Mouse (Mus musculus): ENCODE results near the gene Rpl38. TPM values are rescaled to one million over a fixed set of nuclear protein-coding genes. Genes with fewer than 3 reads are reported as not detected.

The Rpl38 gene
- polyA plus RNA-seq, 1 experiment from 2014 or later, result 1,641 TPM

DNA sequence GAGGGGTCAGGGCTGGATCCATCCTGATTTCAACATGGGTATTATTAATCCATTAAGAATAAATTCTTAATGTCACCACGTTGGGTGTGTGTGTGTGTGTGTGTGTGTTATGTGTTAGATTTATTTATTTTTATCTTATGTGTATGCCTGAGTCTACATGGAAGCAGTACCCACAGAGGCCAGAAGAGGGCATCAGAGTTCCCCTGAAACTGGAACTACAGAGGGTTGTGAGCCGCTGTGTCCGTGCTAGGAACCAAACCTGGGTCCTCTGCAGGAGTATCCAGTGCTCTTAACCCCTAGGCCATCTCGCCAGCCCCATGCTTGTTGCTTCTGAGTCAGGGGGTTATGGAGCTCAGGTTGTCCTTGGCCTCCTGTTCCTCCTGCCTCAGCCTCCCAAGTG lies 18.8 kb upstream of the Rpl38 start:
- Histone ChIP-seq H3K36me3 (ENCODE audit: control insufficient read depth, insufficient read depth, low read length) (no peaks in the 10 kb centered on the region), H3K27me3 (replicated peaks; ENCODE audit: control insufficient read depth, insufficient read depth, low read length) (peaks cover 3% of the 10 kb centered on the region), H3K4me1 (replicated peaks; ENCODE audit: control insufficient read depth, insufficient read depth, low read length) (no peaks in the 10 kb centered on the region), H3K9ac (ENCODE audit: low read depth, low read length) (no peak overlapping the region), H3K4me2 (no peak overlapping the region), H3K4me3 (ENCODE audit: low read depth, low read length) (no peak overlapping the region), H3K27ac (ENCODE audit: low read depth, low read length) (no peak overlapping the region), H3K9me3 (ENCODE audit: control insufficient read depth, low read length) (0 out of 2 replicates have a peak, but pooled peaks cover 2% of the 10 kb centered on the region)
- WGBS, result 60% methylated on average over 4 of the region's 4 CpGs
- DNase-seq (ENCODE audit: low spot score), result no peak
- ATAC-seq (replicated peaks; ENCODE audit: low FRiP score), result no peak

DNA sequence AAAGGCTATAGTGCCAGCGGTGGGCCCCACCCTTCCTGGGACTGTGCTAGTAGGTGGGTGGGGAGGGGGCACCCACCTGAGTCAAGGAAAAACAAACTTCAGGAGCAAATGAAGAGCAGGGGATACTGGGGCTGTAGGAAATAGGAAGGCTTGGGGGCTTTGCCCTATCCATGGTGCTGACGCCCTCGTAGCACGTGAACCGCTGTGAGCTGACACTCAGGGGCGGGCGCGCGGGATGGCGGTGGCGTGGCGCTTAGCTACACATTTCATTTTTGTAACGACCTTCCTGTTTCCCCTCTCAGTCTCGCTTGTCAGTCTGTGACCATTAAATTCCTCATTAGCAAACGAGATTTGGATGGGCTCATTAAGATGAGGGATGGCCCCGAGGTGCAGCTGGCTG lies 15.8 kb upstream of the Rpl38 start:
- Histone ChIP-seq H3K4me3 (ENCODE audit: low read depth, low read length) (no peak overlapping the region), H3K36me3 (ENCODE audit: control insufficient read depth, insufficient read depth, low read length) (no peaks in the 10 kb centered on the region), H3K9ac (ENCODE audit: low read depth, low read length) (no peak overlapping the region), H3K4me1 (replicated peaks; ENCODE audit: control insufficient read depth, insufficient read depth, low read length) (no peaks in the 10 kb centered on the region), H3K27ac (ENCODE audit: low read depth, low read length) (no peak overlapping the region), H3K9me3 (ENCODE audit: control insufficient read depth, low read length) (no peaks in the 10 kb centered on the region), H3K27me3 (replicated peaks; ENCODE audit: control insufficient read depth, insufficient read depth, low read length) (peaks cover 3% of the 10 kb centered on the region), H3K4me2 (no peak overlapping the region)
- DNase-seq (ENCODE audit: low spot score) (no peak), ATAC-seq (replicated peaks; ENCODE audit: low FRiP score) (no peak)
- 8% methylated on average over 16 of the region's 16 CpGs for WGBS

DNA sequence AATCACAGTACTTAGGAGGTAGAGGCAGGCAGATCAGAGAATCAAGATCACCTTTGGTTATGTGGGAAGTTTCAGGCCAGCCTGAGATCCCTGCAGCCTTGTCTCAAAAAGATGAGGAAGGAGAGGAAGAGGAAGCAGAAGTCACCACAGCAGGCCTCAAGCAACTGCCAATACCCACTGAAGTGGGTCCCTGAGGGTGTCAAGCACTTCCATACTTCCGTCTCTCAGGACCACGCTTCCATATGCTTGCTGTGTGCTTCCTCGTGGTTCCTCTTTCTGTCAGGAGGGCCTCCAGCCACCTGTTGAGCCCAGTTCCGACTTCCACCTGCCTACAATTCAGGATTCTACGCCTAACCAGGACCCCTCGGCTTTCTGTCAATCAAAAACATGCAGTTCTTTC lies 14.7 kb upstream of the Rpl38 start:
- 48% methylated on average over 6 of the region's 6 CpGs for WGBS
- no peak overlapping the region for H3K4me2 ChIP-seq
- no peak overlapping the region for H3K27ac ChIP-seq (ENCODE audit: low read depth, low read length)
- H3K36me3 ChIP-seq (ENCODE audit: control insufficient read depth, insufficient read depth, low read length), result no peaks in the 10 kb centered on the region
- H3K9ac ChIP-seq (ENCODE audit: low read depth, low read length), result no peak overlapping the region
- DNase-seq (ENCODE audit: low spot score) (no peak), ATAC-seq (replicated peaks; ENCODE audit: low FRiP score) (no peak)
- H3K27me3 ChIP-seq (replicated peaks; ENCODE audit: control insufficient read depth, insufficient read depth, low read length), result peaks cover 3% of the 10 kb centered on the region
- no peak overlapping the region for H3K4me3 ChIP-seq (ENCODE audit: low read depth, low read length)
- H3K4me1 ChIP-seq (replicated peaks; ENCODE audit: control insufficient read depth, insufficient read depth, low read length), result no peaks in the 10 kb centered on the region
- no peaks in the 10 kb centered on the region for H3K9me3 ChIP-seq (ENCODE audit: control insufficient read depth, low read length)

DNA sequence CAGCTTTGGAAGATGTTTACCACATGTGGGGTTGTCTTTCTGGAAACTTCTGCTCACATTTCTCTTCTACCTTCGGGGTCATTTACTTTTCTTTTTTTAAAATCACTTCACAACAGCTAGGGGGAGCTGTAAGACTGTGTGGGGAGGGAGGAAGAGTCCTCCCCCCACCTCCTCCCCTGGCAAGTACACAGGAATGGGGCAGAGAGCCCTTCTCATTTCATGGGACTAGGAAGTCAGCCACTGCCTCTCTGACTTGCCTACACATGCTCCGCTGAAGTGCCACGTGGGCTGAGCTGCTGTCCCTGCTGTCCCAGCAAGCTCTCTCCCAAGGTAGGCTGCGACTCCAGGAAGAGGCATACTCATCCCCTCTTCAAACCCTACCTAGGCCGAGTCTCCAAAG lies 13.8 kb upstream of the Rpl38 start:
- peaks cover 3% of the 10 kb centered on the region for H3K27me3 ChIP-seq (replicated peaks; ENCODE audit: control insufficient read depth, insufficient read depth, low read length)
- ATAC-seq (replicated peaks; ENCODE audit: low FRiP score) (no peak), DNase-seq (ENCODE audit: low spot score) (no peak)
- no peaks in the 10 kb centered on the region for H3K9me3 ChIP-seq (ENCODE audit: control insufficient read depth, low read length)
- 43% methylated on average over 5 of the region's 5 CpGs for WGBS
- H3K4me2 ChIP-seq, result no peak overlapping the region
- no peak overlapping the region for H3K9ac ChIP-seq (ENCODE audit: low read depth, low read length)
- H3K4me3 ChIP-seq (ENCODE audit: low read depth, low read length), result no peak overlapping the region
- no peaks in the 10 kb centered on the region for H3K36me3 ChIP-seq (ENCODE audit: control insufficient read depth, insufficient read depth, low read length)
- no peaks in the 10 kb centered on the region for H3K4me1 ChIP-seq (replicated peaks; ENCODE audit: control insufficient read depth, insufficient read depth, low read length)
- H3K27ac ChIP-seq (ENCODE audit: low read depth, low read length), result no peak overlapping the region

DNA sequence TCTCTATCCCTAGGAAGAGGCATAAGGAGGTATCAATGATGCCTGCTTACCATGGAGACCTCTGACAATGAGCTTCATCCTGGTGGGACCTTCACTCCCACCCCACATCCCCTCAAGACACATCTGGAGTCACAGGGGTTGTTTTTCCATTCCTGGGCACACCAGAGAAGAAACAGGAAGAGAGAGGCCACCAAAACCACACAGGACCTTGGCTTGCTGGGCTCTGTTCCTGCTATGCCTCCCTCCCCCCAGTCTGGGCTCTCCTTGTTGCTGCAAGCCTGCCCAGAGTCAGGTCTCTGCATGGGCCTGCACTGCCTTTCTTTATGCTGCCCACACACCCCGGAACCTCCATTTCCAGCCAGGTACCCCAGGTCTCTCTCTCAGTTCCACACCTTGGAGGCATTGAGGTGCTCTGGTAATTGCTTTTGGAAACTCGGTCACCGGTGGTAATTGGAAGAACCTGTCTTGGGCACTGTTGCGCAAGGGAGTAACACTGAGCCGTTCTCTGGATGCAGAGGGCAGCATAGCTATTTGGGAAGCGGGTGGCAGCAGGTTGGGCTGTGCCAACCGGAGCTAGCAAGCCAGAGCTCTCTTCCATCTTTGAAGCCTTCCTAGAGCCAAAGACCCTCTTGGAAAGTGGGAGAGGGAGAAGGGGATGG lies 12.8 kb upstream of the Rpl38 start:
- Histone ChIP-seq H3K27me3 (replicated peaks; ENCODE audit: control insufficient read depth, insufficient read depth, low read length) (peaks cover 3% of the 10 kb centered on the region), H3K4me2 (no peak overlapping the region)
- no peak for ATAC-seq (replicated peaks; ENCODE audit: low FRiP score)

DNA sequence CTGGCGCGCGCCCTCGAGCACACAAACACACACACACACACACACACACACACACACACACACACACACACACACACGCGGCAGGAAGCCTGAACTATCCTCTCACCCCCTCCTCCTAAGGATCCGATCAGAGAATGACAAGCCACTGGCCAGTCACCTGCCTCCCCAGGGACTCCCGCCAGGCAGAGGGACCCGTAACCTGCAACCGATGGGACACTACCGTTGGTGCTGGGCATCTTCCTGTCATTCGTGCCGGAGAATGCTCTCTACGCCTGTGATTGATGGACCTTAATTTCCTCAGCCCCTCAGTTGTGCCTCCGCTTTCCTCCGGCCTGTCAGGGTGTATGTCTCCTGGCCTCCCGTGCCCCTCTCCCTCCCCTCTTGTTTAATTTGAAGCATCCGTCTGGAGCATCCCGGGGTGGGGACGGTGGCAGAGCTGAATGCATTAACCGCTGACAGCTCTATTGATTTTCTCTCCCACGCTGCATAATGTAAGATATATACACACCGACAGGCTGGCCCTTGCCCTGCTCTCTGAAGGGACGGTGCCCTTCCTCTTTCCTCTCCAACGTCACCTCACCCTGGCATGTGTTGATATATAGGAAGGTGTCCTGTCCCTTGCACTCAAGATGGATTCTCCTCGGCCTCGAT lies 11.2 kb upstream of the Rpl38 start:
- DNase-seq (ENCODE audit: low spot score), result no peak
- peaks cover 3% of the 10 kb centered on the region for H3K27me3 ChIP-seq (replicated peaks; ENCODE audit: control insufficient read depth, insufficient read depth, low read length)
- H3K4me3 ChIP-seq (ENCODE audit: low read depth, low read length), result no peak overlapping the region
- H3K36me3 ChIP-seq (ENCODE audit: control insufficient read depth, insufficient read depth, low read length), result no peaks in the 10 kb centered on the region
- no peaks in the 10 kb centered on the region for H3K4me1 ChIP-seq (replicated peaks; ENCODE audit: control insufficient read depth, insufficient read depth, low read length)
- no peaks in the 10 kb centered on the region for H3K9me3 ChIP-seq (ENCODE audit: control insufficient read depth, low read length)
- WGBS, result 46% methylated on average over 27 of the region's 27 CpGs
- H3K9ac ChIP-seq (ENCODE audit: low read depth, low read length), result no peak overlapping the region
- ATAC-seq (replicated peaks; ENCODE audit: low FRiP score), result no peak
- no peak overlapping the region for H3K4me2 ChIP-seq
- no peak overlapping the region for H3K27ac ChIP-seq (ENCODE audit: low read depth, low read length)

More for the DNA sequence above, 12.8 kb upstream of the Rpl38 start:
- no peak for DNase-seq (ENCODE audit: low spot score)
- no peaks in the 10 kb centered on the region for H3K9me3 ChIP-seq (ENCODE audit: control insufficient read depth, low read length)
- no peak overlapping the region for H3K9ac ChIP-seq (ENCODE audit: low read depth, low read length)
- 65% methylated on average over 7 of the region's 7 CpGs for WGBS
- H3K36me3 ChIP-seq (ENCODE audit: control insufficient read depth, insufficient read depth, low read length), result no peaks in the 10 kb centered on the region
- H3K27ac ChIP-seq (ENCODE audit: low read depth, low read length), result no peak overlapping the region
- H3K4me1 ChIP-seq (replicated peaks; ENCODE audit: control insufficient read depth, insufficient read depth, low read length), result no peaks in the 10 kb centered on the region
- no peak overlapping the region for H3K4me3 ChIP-seq (ENCODE audit: low read depth, low read length)

DNA sequence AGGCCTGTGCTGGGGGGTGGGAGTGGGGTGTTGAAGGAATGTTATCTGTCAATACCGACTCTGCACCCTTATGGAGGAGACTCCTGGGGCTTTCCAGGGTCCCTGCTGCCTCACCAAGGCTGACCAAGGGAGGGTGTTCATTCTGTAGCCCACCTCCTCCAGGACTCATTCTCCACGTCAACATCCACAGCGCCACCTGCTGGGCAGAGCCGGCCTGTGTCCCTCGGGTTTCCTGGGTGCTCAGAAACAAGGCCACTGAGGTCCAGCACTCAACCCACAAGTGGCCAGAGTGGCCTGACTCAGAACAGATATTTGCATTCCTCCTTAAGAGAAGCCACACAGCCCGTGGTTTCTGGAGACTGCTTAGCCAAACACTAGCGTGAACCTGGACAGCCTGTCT lies 10.6 kb upstream of the Rpl38 start:
- WGBS, result 21% methylated on average over 7 of the region's 7 CpGs

DNA sequence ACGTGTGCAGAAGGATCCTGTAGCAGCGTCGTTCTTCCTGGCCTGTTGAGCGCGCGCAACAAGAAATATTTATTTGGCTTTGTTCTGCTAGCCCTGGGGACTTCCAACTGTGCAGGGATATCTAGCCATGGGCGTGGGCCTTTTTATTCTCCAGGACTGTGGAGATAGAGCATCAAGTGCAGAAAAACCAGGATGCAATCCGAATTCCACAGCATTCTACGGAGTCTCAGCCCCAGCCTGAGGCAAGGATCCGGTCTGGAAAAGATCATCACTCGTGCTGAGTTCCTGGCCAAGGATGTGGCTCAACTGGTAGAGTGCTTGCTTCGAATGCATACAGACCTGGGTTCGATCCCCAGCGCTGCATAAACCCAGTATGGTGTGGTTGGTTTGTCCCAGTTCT lies 6.2 kb upstream of the Rpl38 start:
- Histone ChIP-seq H3K4me2 (no peak overlapping the region), H3K27ac (ENCODE audit: low read depth, low read length) (no peak overlapping the region), H3K4me3 (ENCODE audit: low read depth, low read length) (no peak overlapping the region), H3K27me3 (replicated peaks; ENCODE audit: control insufficient read depth, insufficient read depth, low read length) (peaks cover 4% of the 10 kb centered on the region; the same call in 1 of the 2 replicates), H3K9ac (ENCODE audit: low read depth, low read length) (no peak overlapping the region), H3K4me1 (replicated peaks; ENCODE audit: control insufficient read depth, insufficient read depth, low read length) (0 out of 2 replicates have a peak, but pooled peaks cover 3% of the 10 kb centered on the region), H3K36me3 (ENCODE audit: control insufficient read depth, insufficient read depth, low read length) (no peaks in the 10 kb centered on the region), H3K9me3 (ENCODE audit: control insufficient read depth, low read length) (no peaks in the 10 kb centered on the region)
- WGBS, result 85% methylated on average over 14 of the region's 14 CpGs
- DNase-seq (ENCODE audit: low spot score), result no peak
- no peak; the same call in 1 of the 2 replicates for ATAC-seq (replicated peaks; ENCODE audit: low FRiP score)

More for the DNA sequence above, 10.6 kb upstream of the Rpl38 start:
- Histone ChIP-seq H3K4me1 (replicated peaks; ENCODE audit: control insufficient read depth, insufficient read depth, low read length) (no peaks in the 10 kb centered on the region), H3K4me2 (no peak overlapping the region), H3K4me3 (ENCODE audit: low read depth, low read length) (no peak overlapping the region), H3K9me3 (ENCODE audit: control insufficient read depth, low read length) (no peaks in the 10 kb centered on the region), H3K9ac (ENCODE audit: low read depth, low read length) (no peak overlapping the region), H3K27ac (ENCODE audit: low read depth, low read length) (no peak overlapping the region), H3K27me3 (replicated peaks; ENCODE audit: control insufficient read depth, insufficient read depth, low read length) (peaks cover 3% of the 10 kb centered on the region), H3K36me3 (ENCODE audit: control insufficient read depth, insufficient read depth, low read length) (no peaks in the 10 kb centered on the region)
- DNase-seq (ENCODE audit: low spot score), result peak; percentile 59
- ATAC-seq (replicated peaks; ENCODE audit: low FRiP score), result no peak

All from liver, embryonic 11.5 days (tissue).